Mouse (Mus musculus) G1E (cell line): ENCODE measurements at regions not wholly inside any gene's neighbourhood (a gene's known extent, or its start where the extent isn't known, plus 50 kb on each side); places are given as distances from the start of the nearest gene placed in this dataset.

ENCODE experiments used
- CTCF ChIP-seq: IDR thresholded peaks from 2 replicates; pipeline ENCODE4 v1.5.1; 2012; ENCODE audit warnings: low read depth, low read length, inconsistent platforms, mixed read lengths
- GATA1 ChIP-seq: IDR thresholded peaks from 2 replicates; pipeline ENCODE4 v1.6.1; 2012; ENCODE audit warnings: borderline replicate concordance, low read length, inconsistent platforms, mixed read lengths
- POLR2AphosphoS5 ChIP-seq: IDR thresholded peaks from 2 replicates; pipeline ENCODE4 v1.6.1; 2012; ENCODE audit warnings: low read depth, low read length, inconsistent platforms; ENCODE audit not compliant: insufficient replicate concordance
- TAL1 ChIP-seq: conservative IDR thresholded peaks from 2 replicates; pipeline ENCODE4 v1.6.1; 2012; ENCODE audit warnings: low read depth, low read length, inconsistent platforms, mixed read lengths

- TF ChIP-seq CTCF, result no peak
- no peak for TF ChIP-seq GATA1
- TF ChIP-seq POLR2AphosphoS5, result no peak
- TF ChIP-seq TAL1, result no peak
These were observed 181.2 kb upstream of the Kazn start for GRCm38 (mm10) chr4:142420427-142420826.
